Mouse (Mus musculus) heart, postnatal 0 days (tissue): ENCODE measurements at regions not wholly inside any gene's neighbourhood (a gene's known extent, or its start where the extent isn't known, plus 50 kb on each side); places are given as distances from the start of the nearest gene placed in this dataset.

Source experiments
- CTCF ChIP-seq: IDR thresholded peaks from 2 replicates; pipeline ENCODE4 v1.5.1; 2016; ENCODE audit warnings: antibody characterized with exemption, control low read depth, low read depth
- EP300 ChIP-seq: IDR thresholded peaks from 2 replicates; pipeline ENCODE4 v1.6.1; 2016; ENCODE audit warnings: antibody characterized with exemption, low read depth

GRCm38 (mm10) chr11:45685571-45685970 lies 166.3 kb upstream of the Clint1 start:
- TF ChIP-seq EP300 (no peak), CTCF (no peak)
